Mouse (Mus musculus) gonadal fat pad, adult 2 months (tissue): ENCODE data around the gene Lipo1. TPM values are rescaled to one million over a fixed set of nuclear protein-coding genes. Genes with fewer than 3 reads are reported as not detected.
"Not testable (repeated sequence)": the region's sequence is repeated elsewhere in the genome, so short reads cannot be mapped to it uniquely, and the experiment has no call there.

Experiments used
- DNase-seq: peaks from one replicate; pipeline ENCODE4 v3.0.0-alpha.2; 2012; ENCODE audit warnings: low read depth
- polyA plus RNA-seq: library from polyadenylated mRNA; depleted of rRNA; stranded (reverse); fragments of >200 nt; gene quantifications from 2 replicates; pipeline ENCODE4 v1.2.3, GENCODE M21; 2012; rRNA removed

Lipo1 gene
- not detected in 2 replicates for polyA plus RNA-seq

DNA sequence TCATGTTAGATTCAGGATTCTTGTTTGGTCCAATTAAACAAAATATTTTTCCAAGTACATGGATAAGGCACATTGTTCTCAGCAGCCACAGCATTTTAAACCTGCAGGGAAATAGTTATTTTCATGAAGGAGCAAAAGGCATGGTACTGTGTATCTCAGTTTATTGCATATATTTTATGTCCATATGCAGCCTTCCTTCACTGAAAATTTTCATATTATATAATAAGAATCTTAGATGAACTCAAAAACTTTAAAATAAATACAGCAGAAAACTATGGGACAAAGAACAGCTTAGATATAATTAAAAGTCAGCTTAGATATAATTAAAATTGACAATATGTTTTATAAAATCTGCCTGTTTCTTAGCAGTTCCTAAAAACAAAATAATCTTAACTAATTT lies at the start of gene Lipo1:
TSS of gene Lipo1 (minus strand) at position 101 of the 400 bp plus-strand sequence.
- DNase-seq = not testable (repeated sequence)

GRCm38 (mm10) chr19:33786576-33787277 lies 532 bp downstream of the Lipo1 start:
- no peak for DNase-seq

- DNase-seq = not testable (repeated sequence)
These were observed 25.8 kb downstream of the Lipo1 start, which contains the start of gene Lipo3 for GRCm38 (mm10) chr19:33761287-33762086. TSS of gene Lipo3 (minus strand) at chr19:33761951.

DNA sequence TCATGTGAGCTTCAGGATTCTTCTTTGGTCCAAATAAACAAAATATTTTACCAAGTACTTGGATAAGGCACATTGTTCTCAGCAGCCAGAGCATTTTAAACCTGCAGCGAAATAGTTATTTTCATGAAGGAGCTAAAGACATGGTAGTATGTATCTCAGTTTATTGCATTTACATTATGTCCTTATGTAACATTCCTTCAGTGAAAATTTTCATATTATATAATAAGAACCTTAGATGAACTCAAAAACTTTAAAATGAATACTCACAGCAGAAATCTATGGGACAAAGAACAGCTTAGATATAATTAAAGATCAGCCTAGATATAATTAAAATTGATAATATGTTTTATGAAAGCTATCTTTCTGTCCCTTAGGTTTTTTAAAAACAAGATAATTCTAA lies 36.0 kb downstream of the Lipo1 start, which contains the start of gene Lipo2:
TSS of gene Lipo2 (minus strand) at position 101 of the 400 bp plus-strand sequence.
- DNase-seq = not testable (repeated sequence)

Other genes starting within 250 kb of the Lipo1 start
- gene Gm8978, start 162.2 kb downstream of the Lipo1 start, polyA plus RNA-seq = not detected in 2 replicates
- 0.09 TPM in 1 of 2 replicates, not detected in the other for gene Lipo2, start 36.1 kb downstream of the Lipo1 start, polyA plus RNA-seq
- 4.7 and 5.7 TPM in 2 replicates for gene Lipo3, start 25.5 kb downstream of the Lipo1 start, polyA plus RNA-seq
- 1.5 and 2.1 TPM in 2 replicates for gene Lipf, start 173.7 kb upstream of the Lipo1 start, polyA plus RNA-seq
- 0.77 and 1.00 TPM in 2 replicates for gene Lipk, start 220.8 kb upstream of the Lipo1 start, polyA plus RNA-seq